Mouse (Mus musculus) B cell, adult 62 days (primary cell): Measurements from ENCODE around the gene Olfr986. TPM values are rescaled to one million over a fixed set of nuclear protein-coding genes. Genes with fewer than 3 reads are reported as not detected.

Experiments used
- total RNA-seq: library from RNA; stranded (reverse); gene quantifications from 4 replicates; pipeline ENCODE4 v1.2.4, GENCODE M21; 2023

Olfr986 gene
- not detected in 4 replicates for total RNA-seq

GRCm38 (mm10) chr9:40180620-40181019 is at the start of gene Olfr986:
Gene Olfr986 (plus strand): TSS chr9:40180920.

GRCm38 (mm10) chr9:40192098-40193038 is 11.6 kb downstream of the Olfr986 start, which contains the start of gene Zfp202:
Gene Zfp202 (plus strand): TSS chr9:40192316.

Other genes with a start within 250 kb of the Olfr986 start
- gene Olfr974, start 243.4 kb upstream of the Olfr986 start, total RNA-seq = not detected in 4 replicates
- gene Olfr975, start 228.9 kb upstream of the Olfr986 start, total RNA-seq = not detected in 4 replicates
- not detected in 4 replicates for gene Olfr976, start 219.8 kb upstream of the Olfr986 start, total RNA-seq
- gene Olfr978, start 188.8 kb upstream of the Olfr986 start, total RNA-seq = not detected in 4 replicates
- gene Olfr979, start 177.5 kb upstream of the Olfr986 start, total RNA-seq = not detected in 4 replicates
- not detected in 4 replicates for gene Olfr980, start 171.3 kb upstream of the Olfr986 start, total RNA-seq
- gene Olfr981, start 159.5 kb upstream of the Olfr986 start, total RNA-seq = not detected in 4 replicates
- gene Olfr982, start 107.1 kb upstream of the Olfr986 start, total RNA-seq = not detected in 4 replicates
- not detected in 4 replicates for gene Olfr983, start 87.3 kb upstream of the Olfr986 start, total RNA-seq
- gene Olfr984, start 66.7 kb upstream of the Olfr986 start, total RNA-seq = not detected in 4 replicates
- not detected in 4 replicates for gene Olfr985, start 50.7 kb upstream of the Olfr986 start, total RNA-seq
- gene Tmem225, start 32.8 kb upstream of the Olfr986 start, total RNA-seq = not detected in 4 replicates
- 2.1 to 2.6 TPM (median 2.4 TPM) in 4 replicates for gene Zfp202, start 11.4 kb downstream of the Olfr986 start, total RNA-seq
- gene Scn3b, start 88.3 kb downstream of the Olfr986 start, total RNA-seq = not detected in 4 replicates